Mouse (Mus musculus) retina, postnatal 1 day (tissue): ENCODE data around the gene Phb2.
"Not testable (repeated sequence)": the region's sequence is repeated elsewhere in the genome, so short reads cannot be mapped to it uniquely, and the experiment has no call there.

ENCODE experiments used
- DNase-seq: peaks from one replicate; pipeline ENCODE4 v3.0.0-alpha.2; 2012

Phb2 gene

DNA sequence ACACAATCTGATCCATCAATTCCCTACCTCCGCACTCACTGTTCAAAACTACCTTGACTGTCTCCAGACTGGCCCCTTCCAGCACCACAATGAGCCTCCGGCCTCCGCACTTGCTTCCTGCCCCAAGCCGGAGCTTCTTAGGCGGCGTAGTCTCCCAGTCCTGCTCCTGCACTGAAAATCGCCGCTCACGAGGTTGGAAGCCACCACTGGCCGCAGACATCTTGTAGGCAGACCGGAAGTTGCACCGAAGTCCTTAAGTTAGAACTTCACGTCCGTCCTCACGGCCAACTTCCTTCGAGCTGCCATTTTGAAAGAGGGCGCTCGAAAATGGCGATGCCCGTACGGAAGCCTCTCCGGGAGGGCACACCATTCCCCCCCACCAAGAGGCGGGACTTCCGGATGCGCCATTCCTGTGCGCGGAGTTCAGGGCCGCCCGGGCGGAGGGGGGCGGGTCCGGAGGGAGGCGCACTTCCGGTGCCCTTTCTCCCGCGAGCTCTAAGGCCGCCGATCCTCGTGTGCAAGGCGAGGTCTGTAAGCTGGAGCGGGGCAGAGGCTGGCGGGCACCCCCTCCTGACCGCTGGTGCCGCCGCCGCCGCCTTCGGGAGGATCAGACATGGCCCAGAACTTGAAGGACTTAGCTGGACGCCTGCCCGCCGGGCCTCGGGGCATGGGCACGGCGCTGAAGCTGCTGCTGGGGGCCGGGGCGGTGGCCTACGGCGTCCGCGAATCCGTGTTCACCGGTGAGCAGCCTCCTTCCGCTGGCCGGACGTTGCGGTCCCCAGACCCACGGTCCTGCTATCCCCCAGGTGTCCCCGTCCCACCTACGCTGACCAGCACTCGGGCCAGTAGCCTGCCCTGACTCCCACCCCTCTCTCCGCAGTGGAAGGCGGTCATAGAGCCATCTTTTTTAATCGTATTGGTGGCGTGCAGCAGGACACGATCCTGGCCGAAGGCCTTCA, at the start of gene Phb2, which contains the start of gene Emg1:
Gene Phb2 (plus strand): TSS at position 513 of the 959 bp plus-strand sequence.
Gene Emg1 (minus strand): TSS at position 355 of the 959 bp plus-strand sequence.
- peak; percentile 99 for DNase-seq

DNA sequence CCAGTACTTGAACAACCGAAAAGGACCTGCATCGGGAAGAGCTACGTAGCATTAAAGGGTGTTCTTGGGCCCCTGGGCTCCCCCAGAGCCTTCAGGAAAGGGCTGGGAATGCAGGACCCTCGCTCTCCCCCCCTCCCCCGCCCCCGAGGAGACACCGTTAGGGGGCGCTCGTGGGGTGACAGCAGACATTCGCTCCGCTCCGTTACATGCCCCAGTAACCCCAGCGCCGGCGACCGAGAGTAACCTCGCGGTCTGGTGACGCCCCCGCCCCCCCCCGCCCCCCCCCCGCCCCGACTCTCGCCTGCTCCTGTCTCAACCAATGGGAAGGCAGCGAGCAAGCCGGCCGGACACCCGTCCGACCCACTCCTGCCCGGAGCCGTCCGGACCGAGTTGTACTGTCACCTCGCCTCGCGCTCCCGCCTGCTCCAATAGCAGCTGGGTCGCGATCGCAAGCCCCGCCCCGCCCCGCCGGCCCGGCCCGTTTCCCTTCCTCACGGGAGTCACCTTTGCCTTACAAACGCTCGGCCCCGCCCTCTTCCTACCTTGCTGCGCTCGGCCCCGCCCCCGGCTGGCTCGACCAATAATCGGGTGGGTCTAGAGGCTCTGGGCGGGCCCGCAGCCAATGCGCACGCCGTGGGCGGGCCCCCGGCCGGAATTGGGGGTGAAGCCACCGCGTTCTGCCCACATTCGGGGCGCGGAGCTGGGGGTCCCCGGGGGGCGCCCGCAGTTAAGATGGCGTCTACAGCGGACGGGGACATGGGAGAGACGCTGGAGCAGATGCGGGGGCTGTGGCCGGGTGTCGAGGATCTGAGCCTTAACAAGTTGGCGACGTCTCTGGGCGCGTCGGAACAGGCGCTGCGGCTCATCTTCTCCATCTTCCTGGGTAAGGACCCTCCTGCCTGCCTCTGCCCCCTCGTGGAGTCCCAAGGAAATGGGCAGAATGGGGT, 49.4 kb upstream of the Phb2 start, which contains the start of gene Lpcat3:
Gene Lpcat3 (plus strand): TSS at position 551 of the 947 bp plus-strand sequence.
- DNase-seq, result peak; percentile 98

DNA sequence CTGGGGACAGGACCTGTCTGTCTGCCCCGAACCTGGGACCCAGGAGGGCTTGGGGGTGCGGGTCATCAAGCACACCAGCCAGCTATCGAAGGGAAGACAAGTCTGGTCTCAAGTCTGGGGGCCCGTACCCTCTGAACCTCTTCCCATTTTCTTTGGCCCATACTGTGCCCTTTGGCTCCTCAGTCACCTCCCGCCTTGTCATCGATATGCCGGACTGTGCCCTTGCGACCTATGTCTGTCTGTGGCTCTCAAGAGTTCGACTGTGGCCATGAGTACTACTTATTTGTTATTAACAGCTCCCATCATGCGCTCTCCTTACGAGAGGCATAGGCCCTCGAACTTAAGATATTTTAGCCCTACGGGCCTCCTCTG, 48.7 kb upstream of the Phb2 start:
- no peak for DNase-seq

DNA sequence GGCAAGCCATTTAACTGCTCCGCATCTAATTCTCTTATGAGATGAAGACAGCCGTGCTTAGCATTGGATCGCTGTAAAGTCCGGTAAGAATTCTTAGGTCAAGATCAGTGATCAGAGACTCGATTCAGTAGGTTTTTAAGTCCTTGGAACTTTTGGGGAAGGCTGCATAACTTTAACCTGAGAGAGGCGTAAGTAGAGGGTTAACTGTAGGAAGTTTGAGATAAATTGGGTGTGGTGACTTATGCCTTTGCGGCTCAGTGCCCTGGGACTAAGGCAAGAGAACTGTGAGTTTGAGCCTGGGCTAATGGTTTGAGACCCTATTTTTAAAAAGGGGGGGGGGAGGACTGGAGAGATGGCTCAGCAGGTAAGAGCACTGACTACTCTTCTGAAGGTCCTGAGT, 47.9 kb upstream of the Phb2 start:
- no peak for DNase-seq

DNA sequence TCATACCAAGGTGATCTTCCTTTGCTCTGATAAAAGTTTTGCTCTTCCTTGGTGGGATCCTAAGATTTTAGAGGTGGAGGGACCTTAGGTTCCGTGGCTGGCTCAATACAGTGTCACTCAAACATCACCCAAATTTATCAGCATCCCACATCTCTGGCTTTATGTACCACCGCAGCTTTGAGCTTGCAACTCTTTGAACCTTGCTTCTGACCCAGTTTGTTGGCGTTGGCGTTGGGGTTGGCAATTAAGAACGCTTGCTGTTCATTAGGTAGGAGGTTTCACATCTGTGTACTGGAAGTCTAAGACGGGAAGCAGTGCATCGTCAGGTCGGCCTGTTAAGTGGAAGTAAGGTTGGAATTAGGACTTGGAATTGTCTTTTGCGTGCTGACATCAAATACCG, 47.1 kb upstream of the Phb2 start:
- DNase-seq, result no peak

DNA sequence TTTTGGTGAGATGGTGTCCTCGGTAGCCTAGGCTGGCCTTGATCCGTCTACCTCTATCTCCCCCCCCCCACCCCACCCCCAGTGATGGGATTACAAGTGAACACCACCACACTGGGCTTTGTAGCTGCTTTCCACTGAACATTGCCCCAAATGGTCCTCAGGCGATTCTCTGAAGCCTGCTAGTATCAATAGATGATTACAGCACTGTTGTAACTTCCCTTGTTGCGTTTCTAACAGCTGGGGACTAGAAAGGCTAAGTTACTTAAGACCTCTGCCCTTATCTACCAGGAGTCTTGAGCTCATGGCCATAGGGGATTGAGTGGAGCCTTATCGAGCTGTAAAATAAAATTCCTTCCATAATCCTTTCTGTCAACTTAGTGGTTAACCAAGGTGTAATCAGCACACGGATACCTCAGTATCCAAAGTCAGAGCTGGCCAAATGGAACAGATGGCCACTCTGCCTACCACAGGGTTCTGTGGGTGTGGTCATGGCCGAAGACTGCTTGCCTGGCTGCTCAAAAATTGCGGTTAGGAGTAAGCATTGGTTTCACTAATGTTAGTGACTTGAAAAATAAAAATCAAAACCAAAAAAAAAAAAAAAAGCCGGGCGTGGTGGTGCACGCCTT, 42.8 kb upstream of the Phb2 start:
- DNase-seq, result no peak

DNA sequence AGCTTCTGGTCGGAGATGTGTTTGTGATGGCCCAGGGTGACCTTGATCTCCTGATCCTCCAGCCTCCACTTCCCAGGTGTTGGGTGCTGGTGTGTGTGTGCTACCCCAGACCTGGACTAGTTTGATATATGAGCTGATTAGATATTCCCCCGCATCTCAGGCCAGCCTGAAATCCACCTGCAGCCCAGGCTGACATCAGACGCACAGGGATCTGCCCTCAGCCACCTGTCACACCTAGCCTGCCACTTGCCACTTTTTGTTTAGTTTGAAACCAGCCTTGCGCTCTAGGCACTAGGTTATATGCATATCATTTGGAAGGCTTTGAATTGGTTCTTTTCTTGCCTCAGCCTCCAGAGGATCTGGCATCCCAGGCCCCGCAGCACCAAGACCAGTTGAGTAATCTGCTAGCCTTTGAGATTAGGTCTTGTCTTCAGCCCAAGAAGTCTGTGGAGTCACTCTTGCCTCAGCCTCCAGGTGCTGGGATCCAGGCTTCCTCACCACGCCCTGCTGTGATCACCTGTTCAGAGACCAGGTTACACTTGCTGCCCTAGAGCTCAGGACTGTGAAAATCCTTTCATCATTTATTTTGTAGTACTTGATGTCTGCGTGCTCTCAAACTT, 41.7 kb upstream of the Phb2 start:
- DNase-seq, result no peak

DNA sequence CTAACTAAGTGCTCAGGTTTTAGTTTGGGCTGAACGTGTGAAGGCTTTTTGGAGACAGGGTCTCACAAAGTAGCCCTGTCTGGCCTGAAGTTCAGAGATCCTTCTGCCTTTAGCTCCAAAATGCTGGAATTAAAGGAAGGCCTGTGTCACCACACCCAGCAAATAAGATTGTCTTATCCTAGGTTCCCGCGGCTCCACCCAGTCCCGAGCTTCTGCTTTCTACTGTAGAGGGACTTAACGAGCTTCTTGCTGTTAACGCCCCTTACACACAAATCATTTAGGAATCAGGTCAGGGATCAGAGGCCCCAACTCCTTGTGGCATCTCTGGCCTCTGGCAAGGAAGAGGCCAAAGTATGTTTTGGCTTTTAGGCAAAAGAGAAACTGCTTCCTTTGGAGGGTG, 40.0 kb upstream of the Phb2 start:
- DNase-seq, result no peak

DNA sequence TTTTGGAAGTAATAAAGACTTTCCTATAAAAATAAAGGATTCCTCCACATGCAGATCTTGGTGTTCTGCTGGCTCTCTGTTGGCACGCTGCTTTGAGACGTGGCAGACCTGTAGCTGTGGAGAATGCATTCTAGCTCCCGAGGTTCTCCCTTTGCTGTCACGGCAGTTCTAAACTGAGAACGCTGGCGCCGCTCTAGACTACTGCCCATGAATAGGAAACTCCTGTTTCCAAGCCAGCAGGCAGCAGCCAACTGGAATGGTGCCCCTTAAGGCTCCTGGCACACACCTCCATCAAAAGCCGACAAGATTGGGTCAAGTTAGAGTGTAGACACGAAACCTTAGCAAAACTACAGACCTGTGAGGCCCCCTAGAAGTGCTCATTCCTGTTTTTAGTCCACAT, 38.5 kb upstream of the Phb2 start:
- DNase-seq, result no peak

DNA sequence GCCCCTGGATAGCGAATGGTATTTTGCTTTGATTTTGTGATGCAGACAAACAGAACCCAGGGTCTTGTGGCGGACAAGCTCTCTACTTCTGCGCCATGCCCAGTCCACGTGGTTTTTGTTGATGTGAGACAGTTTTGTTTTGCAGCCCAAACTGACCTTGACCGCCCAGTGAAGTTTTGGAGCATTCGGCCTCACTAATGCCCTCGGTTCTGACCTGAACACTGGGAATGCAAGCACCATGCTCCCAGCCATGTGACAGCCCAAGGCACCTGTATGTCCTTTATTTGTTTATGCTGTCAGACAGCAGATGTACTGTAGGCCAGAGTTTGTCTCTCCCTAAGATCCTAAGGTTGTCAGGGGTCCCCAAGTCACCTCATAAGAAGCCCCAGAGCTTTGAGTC, 37.5 kb upstream of the Phb2 start:
- no peak for DNase-seq

DNA sequence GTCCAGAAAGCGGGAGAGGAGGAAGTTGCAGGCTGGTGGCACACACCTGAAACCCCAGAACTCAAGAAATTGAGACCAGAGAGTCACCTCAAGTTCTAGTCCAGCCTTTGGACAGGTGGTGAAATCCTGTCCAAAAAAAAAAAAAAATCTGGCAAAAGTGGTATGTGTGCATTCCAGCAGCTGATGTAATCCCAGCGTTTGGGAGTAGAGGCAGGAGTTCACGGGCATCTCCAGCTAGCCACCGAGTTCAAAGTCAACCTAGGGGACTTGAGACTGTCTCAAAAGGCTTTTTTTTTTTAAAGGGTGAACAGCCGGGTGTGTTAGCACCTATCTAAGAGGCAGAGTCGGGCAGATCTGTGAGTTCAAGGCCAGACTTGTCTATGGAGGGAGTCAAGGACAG, 36.0 kb upstream of the Phb2 start:
- DNase-seq, result no peak

DNA sequence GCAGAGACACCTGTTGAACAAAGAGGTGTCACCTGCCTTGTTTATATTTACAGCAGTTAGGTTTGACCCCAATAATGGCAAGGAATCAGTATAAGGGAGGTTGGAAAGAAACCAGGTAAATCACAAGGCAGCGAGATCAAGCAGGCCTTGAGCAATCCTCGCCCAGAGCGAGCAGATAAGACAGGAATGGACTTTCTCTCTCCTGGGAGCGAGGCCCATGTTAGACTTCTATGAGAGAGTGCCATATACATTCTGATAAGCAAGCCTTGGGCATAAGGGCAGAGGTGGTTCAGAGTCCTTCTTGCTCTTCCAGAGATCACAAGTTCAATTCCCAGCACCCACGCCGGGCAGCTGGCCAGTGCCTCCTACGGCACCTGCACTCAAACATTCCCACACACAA, 33.4 kb upstream of the Phb2 start:
- no peak for DNase-seq

DNA sequence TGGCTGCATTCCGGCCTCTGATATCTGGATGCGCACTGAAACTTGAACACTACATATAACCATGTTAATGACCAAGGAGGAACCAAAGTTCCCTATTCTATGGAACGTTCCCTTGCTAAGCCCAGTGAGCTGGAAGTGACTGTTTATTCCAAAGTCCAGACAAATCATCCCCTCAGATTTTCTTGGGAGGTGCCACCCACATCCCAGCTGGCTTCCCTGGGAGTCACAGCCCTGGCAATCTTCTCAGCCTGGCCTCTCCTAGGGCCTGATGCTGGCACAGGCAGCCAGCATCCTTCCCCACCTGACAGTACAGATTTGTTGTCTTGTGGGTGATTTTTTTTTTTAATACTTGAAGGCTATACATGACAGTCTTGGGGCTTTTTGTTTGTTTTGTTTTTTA, 32.6 kb upstream of the Phb2 start:
- DNase-seq, result no peak

DNA sequence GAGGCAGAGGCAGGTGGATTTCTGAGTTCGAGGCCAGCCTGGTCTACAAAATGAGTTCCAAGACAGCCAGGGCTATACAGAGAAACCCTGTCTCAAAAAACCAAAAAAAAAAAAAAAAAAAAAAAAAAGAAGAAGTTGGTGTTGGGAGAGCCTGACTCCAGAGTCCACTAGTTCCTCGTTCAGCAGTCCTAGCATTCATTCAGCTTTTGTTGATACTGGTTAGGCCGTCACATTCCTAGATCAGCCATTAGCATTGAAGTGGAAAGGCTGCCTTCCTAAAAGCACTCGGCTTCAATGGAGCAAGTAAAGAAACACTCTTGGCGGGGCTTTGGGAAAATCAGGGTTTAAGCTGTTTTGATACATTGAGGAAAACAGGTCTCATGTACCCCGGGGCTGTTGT, 29.8 kb upstream of the Phb2 start:
- not testable (repeated sequence) for DNase-seq

DNA sequence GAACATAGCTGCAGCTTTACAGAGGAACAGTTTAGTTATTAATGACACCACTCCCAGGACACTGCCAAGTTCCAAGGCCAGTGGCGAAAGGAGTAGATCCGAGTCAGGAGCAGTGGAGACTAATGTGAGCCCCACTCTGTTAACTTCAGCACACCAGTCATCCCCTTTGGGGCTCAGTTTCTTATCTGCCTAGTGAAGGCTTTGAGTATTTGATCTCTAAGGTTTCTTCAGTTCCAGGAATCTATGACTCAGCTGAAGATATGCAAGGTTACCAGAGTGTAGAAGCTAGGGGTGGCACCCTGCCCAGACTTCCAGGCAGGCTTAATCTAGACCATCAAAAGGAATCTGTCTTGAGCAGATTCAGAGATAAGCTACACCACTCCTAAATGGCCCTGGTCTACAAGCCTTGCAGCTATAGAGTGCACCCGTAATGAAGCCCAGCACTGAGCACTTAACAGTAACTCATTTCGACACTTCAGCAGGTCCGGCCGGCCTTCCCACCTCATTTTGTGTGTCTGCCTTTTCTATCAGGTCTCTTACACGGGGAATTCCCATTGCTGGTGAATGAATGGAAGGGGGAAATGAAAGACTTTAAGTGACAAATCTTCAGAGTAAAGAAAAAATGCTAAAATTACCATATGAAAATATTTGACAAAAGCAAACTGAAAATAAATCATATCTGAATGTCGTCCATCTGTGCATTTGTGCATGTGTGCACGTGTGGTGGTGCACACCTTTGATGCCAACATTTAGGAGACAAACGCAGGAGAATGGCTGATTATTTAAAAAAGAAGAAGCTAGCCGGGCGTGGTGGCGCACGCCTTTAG, 28.3 kb upstream of the Phb2 start:
- DNase-seq, result peak; percentile 5

DNA sequence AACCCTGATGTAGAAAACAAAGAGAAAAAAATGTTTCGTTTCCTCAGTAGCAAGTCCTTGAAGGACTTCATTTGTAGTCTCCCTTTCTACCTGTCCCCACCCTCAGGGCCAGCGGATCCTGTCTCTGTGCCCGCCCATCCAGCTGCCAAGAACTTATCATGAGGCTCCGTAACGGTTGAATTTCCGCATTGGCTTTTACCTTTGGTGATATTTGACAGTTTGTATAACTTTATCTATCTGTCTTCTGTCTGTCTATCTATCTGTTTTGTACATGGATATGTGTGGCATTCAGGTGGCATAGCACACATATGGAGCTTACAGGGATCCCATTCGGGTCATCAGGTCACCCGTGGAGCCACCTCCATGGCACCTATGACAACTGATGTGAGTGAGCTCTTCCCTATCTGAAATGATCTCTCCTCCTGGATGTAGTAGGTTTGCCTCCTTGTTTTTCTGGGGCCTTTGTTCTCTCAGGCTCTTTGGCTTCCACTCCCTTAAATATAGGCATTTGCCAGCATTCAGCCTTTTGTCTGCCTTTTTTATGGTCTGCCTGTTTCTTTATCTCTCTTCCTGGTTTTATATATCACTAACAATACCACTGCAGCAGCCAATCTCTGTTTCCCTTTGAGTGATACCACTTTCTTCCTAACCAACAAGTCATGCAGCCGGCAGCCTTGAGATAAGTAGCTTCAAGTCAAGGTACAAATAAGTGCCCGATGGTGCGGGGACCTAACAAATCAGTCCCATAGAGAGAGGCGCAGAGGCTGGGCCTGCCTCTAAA, 26.3 kb upstream of the Phb2 start:
- no peak for DNase-seq

DNA sequence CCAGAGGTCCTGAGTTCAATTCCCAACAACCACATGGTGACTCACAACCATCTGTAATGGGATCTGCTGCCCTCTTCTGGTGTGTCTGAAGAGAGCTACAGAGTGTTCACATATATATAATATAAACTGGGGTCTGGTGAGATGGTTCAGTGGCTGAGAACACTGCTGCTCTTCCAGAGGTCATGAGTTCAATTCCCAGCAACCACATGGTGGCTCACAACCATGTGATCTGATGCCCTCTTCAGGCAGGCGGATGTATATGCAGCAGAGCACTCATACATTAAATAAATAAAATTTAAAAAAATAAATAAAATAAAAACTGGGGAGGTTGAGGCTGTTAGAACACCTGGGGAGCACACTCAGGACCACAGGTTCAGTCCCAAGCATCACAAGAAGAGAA, 25.5 kb upstream of the Phb2 start:
- DNase-seq, result not testable (repeated sequence)

DNA sequence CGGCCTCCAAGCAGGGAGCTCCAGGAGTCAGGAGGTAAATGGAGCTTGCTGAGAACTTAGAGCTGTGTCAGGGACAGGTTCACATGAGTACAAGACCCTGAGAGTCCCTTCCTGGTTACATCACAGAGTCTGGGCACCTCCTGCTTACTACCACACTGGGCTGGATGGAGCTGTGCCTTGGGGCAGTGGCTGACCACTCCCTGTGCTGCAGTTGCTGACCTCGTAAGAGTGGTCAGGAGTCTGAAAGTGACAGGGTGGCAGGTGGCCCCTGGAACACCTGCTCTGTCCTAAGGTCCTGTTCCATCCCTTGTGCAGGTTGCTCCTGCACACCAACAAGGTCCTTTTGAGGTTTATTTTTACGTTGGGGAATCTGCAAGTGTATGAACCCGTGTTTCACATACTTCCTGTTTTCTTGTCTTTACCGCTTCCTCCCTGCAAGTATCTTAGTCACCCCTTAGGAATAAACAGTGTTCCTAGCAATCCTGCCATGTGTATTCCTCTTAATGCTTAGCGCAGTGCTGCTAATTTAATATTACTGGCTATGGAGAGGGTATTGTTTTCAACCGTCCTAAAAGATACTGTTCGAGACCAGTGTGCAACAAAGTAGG, 23.9 kb upstream of the Phb2 start:
- DNase-seq, result no peak

DNA sequence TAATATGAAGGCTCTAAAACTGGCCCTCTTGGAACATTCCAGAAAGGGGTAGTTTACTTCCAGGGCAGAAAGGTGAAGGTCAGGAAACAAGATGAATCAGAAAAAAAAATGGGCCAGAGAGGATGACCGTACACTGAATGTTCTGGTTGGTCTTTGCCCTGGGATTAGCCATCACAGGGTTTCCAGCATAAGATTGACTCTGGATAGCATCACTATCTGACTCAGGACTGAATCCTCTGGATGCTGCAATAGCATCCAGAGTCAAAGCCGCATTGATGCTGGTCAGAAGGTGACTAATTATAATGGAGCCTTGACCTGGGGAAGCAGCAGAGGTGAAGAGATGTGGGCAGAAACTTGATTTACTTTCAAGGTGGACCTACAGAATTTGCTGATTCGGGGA, 23.1 kb upstream of the Phb2 start:
- DNase-seq, result no peak

DNA sequence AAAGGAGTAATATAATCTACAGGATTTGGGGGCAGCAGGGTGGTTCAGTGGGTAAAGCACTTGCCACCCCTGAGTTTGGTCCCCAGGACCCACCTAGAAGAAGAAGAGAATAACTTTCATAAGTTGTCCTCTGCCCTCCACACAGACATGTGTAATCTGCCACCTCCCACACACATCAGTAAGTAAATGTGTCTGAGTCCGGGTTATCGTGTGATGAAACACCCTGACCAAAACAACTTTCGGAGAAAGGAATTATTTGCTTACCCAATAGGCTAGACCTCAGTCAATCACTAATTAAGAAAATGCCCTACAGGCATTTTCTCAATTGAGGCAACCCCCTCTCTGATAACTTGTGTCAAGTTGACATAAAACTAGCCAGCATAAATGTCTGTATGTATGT, 21.6 kb upstream of the Phb2 start:
- DNase-seq, result no peak
